Mouse (Mus musculus): ENCODE data around the gene Tenm2. TPM values are rescaled to one million over a fixed set of nuclear protein-coding genes. Genes with fewer than 3 reads are reported as not detected.
A peak's percentile ranks its signal among the peaks of the same experiment; 100 is the strongest.

The Tenm2 gene
- 100 to 1,000 TPM; 143 to 181 (median 156) TPM for total RNA-seq (2022)

GRCm38 (mm10) chr11:37235914-37236600, at the start of gene Tenm2:
Gene Tenm2 (minus strand): TSS chr11:37235964.
- DNase-seq (ENCODE audit: low spot score in 2 of 2), result peak; percentile 72 to 80

GRCm38 (mm10) chr11:37285186-37285585, 49.4 kb upstream of the Tenm2 start:
- DNase-seq (ENCODE audit: low spot score in 2 of 2), result peak; percentile 14 to 40

- no peak for DNase-seq (ENCODE audit: low spot score in 2 of 2)
Observed at GRCm38 (mm10) chr11:37248796-37249195, 13.0 kb upstream of the Tenm2 start.

GRCm38 (mm10) chr11:37237096-37237725, 1.4 kb upstream of the Tenm2 start:
- DNase-seq (ENCODE audit: low spot score in 2 of 2), result no peak

GRCm38 (mm10) chr11:37236601-37237083, 878 bp upstream of the Tenm2 start:
- peak; percentile 35 to 63 for DNase-seq (ENCODE audit: low spot score in 2 of 2)

- no peak for DNase-seq (ENCODE audit: low spot score in 2 of 2)
Observed at GRCm38 (mm10) chr11:37235021-37235795, 556 bp downstream of the Tenm2 start.

- no peak for DNase-seq (ENCODE audit: low spot score in 2 of 2)
Observed at GRCm38 (mm10) chr11:37227404-37227803, 8.4 kb downstream of the Tenm2 start.

GRCm38 (mm10) chr11:37226943-37227342, 8.8 kb downstream of the Tenm2 start:
- no peak for DNase-seq (ENCODE audit: low spot score in 2 of 2)

- no peak for DNase-seq (ENCODE audit: low spot score in 2 of 2)
Observed at GRCm38 (mm10) chr11:37222737-37223136, 13.0 kb downstream of the Tenm2 start.

GRCm38 (mm10) chr11:37222056-37222455, 13.7 kb downstream of the Tenm2 start:
- DNase-seq (ENCODE audit: low spot score in 2 of 2), result peak; percentile 43 to 56

- DNase-seq (ENCODE audit: low spot score in 2 of 2), result no peak
Observed at GRCm38 (mm10) chr11:37220921-37221320, 14.8 kb downstream of the Tenm2 start.

- peak; percentile 51 to 68 for DNase-seq (ENCODE audit: low spot score in 2 of 2)
Observed at GRCm38 (mm10) chr11:37186132-37186531, 49.6 kb downstream of the Tenm2 start.

- DNase-seq (ENCODE audit: low spot score in 2 of 2), result no peak
Observed at GRCm38 (mm10) chr11:37177426-37177825, 58.3 kb downstream of the Tenm2 start.

GRCm38 (mm10) chr11:37153933-37154880, 81.6 kb downstream of the Tenm2 start:
- DNase-seq (ENCODE audit: low spot score in 2 of 2), result peak; percentile 50 to 68

GRCm38 (mm10) chr11:37153382-37153781, 82.4 kb downstream of the Tenm2 start:
- DNase-seq (ENCODE audit: low spot score in 2 of 2), result no peak

- no peak for DNase-seq (ENCODE audit: low spot score in 2 of 2)
Observed at GRCm38 (mm10) chr11:37150011-37150410, 85.8 kb downstream of the Tenm2 start.

GRCm38 (mm10) chr11:37143996-37144395, 91.8 kb downstream of the Tenm2 start:
- DNase-seq (ENCODE audit: low spot score in 2 of 2), result no peak

GRCm38 (mm10) chr11:37143478-37143877, 92.3 kb downstream of the Tenm2 start:
- DNase-seq (ENCODE audit: low spot score in 2 of 2), result no peak

GRCm38 (mm10) chr11:37128893-37129292, 106.9 kb downstream of the Tenm2 start:
- DNase-seq (ENCODE audit: low spot score in 2 of 2), result no peak

GRCm38 (mm10) chr11:37118058-37118457, 117.7 kb downstream of the Tenm2 start:
- no peak for DNase-seq (ENCODE audit: low spot score in 2 of 2)

GRCm38 (mm10) chr11:37115188-37115587, 120.6 kb downstream of the Tenm2 start:
- DNase-seq (ENCODE audit: low spot score in 2 of 2), result no peak

Measured in layer of hippocampus, adult 8-10 months (tissue).